Mouse (Mus musculus) bone marrow, adult 2 months (tissue): ENCODE measurements around the gene BC051019.

ENCODE experiments used
- CTCF ChIP-seq: fragments of 200-500 bp; IDR thresholded peaks from 2 replicates; pipeline ENCODE4 v1.5.1; 2011; ENCODE audit warnings: low read length, control low read depth; ENCODE audit not compliant: control insufficient read depth, insufficient read depth
- POLR2A ChIP-seq: fragments of 200-500 bp; IDR thresholded peaks from 2 replicates; pipeline ENCODE4 v1.6.1; 2011; ENCODE audit warnings: low read depth, mild to moderate bottlenecking, control low read depth, low read length, borderline replicate concordance; ENCODE audit not compliant: control insufficient read depth

- TF ChIP-seq POLR2A (no peak), CTCF (no peak)
Measured at GRCm38 (mm10) chr7:109695339-109695726, 28.3 kb downstream of the BC051019 start.
